18 mouse cellular contexts compared by ENCODE assay signal in the genomic region with DNA sequence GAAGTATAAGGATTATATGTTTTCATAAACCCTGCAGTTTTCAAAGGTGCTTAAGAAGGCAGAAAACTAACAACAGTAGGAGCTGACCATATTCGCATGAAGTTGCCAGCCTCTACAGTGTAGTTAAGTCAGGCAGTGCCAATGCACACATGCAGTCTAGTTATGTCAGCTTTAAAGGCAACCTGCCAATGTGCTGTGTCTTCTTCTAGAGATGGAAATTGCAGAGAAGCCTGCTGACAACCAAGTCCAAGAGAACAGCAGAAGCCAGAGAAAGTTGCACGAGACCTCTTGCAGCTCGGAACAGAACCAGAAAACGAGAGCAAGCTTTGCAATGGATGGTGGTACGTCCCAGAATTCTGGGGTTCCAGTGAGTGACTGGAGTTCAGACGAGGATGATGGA.
"Had no signal": no experiment of that assay in that cellular context is flagged by ENCODE, and none has a peak within 500 bp of the region (broad histone marks: within the 10 kb centered on the region; RNA-seq: fewer than 3 reads in every experiment).

No protein-coding gene starts in this region.

- H3K27me3 ChIP-seq: limb, embryonic 12.5 days; liver, embryonic 12.5 days; liver, embryonic 15.5 days; lung, embryonic 15.5 days; stomach, embryonic 15.5 days had no signal

- H3K9me3 ChIP-seq: limb, embryonic 12.5 days; liver, embryonic 12.5 days; liver, embryonic 15.5 days; lung, embryonic 15.5 days; stomach, embryonic 15.5 days had no signal

- H3K9ac ChIP-seq: limb, embryonic 12.5 days; liver, embryonic 12.5 days; liver, embryonic 15.5 days; lung, embryonic 15.5 days; stomach, embryonic 15.5 days had no signal

- DNase-seq: kidney, postnatal 10 days; kidney, postnatal 36 days; layer of hippocampus, postnatal 36 days; liver; lung, adult 18-20 months; lung, postnatal 10 days; lung, postnatal 36 days; midbrain, embryonic 14.5 days; right cerebral cortex, postnatal 25 days; spleen, adult 18-20 months; thymus, postnatal 25 days had no signal

- H3K4me2 ChIP-seq: limb, embryonic 12.5 days; liver, embryonic 12.5 days; liver, embryonic 15.5 days; lung, embryonic 15.5 days; midbrain, embryonic 11.5 days; stomach, embryonic 15.5 days had no signal

- H3K27ac ChIP-seq: left cerebral cortex, adult 2 months; liver, embryonic 12.5 days; liver, embryonic 15.5 days; lung, embryonic 15.5 days; stomach, embryonic 15.5 days had no signal

- ATAC-seq: liver, embryonic 12.5 days had no signal

- H3K4me1 ChIP-seq: limb, embryonic 12.5 days; liver, embryonic 12.5 days; lung, embryonic 15.5 days; stomach, embryonic 15.5 days had no signal

- H3K4me3 ChIP-seq: left cerebral cortex, adult 2 months; limb, embryonic 12.5 days; liver, embryonic 12.5 days; liver, embryonic 15.5 days; lung, embryonic 15.5 days; stomach, embryonic 15.5 days had no signal

- H3K36me3 ChIP-seq: liver, embryonic 12.5 days; liver, embryonic 15.5 days; stomach, embryonic 15.5 days had no signal
